Mouse (Mus musculus) heart, postnatal 4 days (tissue): Measurements from ENCODE around the gene BC004004. TPM values are rescaled to one million over a fixed set of nuclear protein-coding genes. Genes with fewer than 3 reads are reported as not detected.
A peak's percentile ranks its signal among the peaks of the same experiment; 100 is the strongest.
"Not testable (repeated sequence)": the region's sequence is repeated elsewhere in the genome, so short reads cannot be mapped to it uniquely, and the experiment has no call there.

Experiments used
- DNase-seq: peaks from one replicate; pipeline ENCODE4 v3.0.0; 2021
- total RNA-seq, 2 experiments: library from RNA; stranded (reverse); gene quantifications; 2 replicates each; pipeline ENCODE4 v1.2.3; 2021

Gene BC004004
- total RNA-seq, 2 experiments from 2014 or later, result 158 to 161 TPM

- peak; percentile 64 for DNase-seq
Observed at GRCm38 (mm10) chr17:29326531-29327529, 58.2 kb downstream of the BC004004 start.

GRCm38 (mm10) chr17:29327691-29328090 is 59.1 kb downstream of the BC004004 start:
- DNase-seq, result no peak

DNA sequence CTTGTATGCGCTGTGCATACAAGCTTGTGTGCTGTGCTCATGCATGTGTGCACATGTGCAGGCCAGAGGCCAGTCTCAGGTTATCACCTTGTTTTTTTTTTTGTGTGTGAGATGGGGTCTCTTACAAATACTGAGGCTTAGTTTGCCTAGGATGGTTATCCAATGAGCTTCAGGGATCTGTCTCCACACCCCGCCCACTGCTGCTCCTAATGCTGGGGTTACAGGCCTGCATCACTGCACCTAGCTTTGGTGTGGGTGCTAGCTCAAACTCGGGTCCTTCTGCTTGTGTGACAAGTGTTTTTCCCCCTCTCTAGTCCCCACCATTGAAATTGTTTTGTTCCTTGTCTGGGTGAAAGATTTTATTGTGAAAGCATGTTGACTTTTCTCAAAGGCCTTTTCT is 61.6 kb downstream of the BC004004 start:
- no peak for DNase-seq

DNA sequence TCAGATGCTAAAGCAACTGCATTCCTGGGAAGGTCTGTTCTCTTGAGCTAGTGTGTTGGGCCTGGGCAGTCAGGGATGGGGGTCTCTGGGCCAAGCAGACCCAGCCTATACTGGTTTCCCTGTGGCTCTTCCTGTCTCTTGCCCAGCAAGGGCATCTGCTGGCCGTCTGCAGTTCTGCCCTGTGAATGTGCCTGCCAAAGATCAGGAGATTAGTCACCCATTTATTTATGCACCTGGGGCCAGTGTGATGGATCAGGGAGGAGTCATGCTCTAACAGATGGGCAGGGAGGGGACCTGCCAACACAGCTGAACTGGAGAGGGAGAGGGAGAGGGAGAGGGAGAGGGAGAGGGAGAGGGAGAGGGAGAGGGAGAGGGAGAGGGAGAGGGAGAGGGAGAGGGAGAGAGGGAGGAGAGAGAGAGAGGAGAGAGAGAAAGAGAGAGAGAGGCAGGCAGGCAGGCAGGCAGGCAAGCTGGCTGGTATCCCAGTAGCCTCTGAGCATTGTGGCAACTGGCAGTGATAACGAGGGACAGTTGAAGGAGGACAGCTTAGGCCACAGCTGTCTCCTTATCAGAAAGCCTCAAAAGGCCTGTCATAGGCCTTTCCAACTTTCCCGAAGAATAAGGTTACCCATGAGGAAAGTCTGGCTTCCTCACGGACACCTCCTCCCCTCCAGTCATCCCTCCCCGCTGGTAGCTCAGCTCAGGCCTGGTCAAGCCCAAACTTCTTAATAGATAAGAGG is 62.3 kb downstream of the BC004004 start:
- DNase-seq, result no peak

- DNase-seq, result no peak
Observed at GRCm38 (mm10) chr17:29332186-29332685, 63.6 kb downstream of the BC004004 start.

DNA sequence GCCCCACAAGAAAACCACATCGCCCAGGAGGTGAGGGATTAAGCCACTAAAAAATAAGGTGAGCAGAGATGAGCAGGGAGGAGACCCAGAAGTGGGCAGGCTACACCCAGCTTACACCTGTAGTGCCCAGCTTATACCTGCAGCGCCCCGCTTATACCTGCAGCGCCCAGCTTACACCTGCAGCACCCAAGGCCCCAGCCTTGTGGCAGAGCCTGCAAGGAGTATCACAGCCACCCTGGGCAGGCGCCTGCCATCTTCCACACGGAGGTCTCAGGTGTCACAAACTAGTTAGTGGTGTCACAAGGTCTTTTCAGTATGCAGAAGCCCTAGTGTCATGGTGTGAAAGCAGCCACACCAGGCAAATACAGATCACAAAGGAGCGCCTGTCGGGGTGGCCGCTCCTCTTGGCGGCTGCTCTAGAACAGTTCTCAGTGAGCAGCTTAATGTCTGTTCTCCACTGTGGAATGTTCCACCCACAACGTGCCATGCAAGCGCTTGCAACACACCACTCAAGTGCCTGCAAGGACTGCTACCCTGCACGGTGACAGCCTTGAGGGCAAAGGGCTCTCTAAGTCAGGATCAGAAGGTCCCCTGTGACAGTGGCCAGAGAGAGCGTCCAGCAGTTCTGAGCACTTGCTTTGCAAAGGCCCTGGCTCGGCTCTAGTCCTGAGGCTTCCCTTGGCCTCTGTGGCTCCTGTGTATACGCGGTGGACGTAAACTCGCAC is 67.8 kb downstream of the BC004004 start:
- no peak for DNase-seq

DNA sequence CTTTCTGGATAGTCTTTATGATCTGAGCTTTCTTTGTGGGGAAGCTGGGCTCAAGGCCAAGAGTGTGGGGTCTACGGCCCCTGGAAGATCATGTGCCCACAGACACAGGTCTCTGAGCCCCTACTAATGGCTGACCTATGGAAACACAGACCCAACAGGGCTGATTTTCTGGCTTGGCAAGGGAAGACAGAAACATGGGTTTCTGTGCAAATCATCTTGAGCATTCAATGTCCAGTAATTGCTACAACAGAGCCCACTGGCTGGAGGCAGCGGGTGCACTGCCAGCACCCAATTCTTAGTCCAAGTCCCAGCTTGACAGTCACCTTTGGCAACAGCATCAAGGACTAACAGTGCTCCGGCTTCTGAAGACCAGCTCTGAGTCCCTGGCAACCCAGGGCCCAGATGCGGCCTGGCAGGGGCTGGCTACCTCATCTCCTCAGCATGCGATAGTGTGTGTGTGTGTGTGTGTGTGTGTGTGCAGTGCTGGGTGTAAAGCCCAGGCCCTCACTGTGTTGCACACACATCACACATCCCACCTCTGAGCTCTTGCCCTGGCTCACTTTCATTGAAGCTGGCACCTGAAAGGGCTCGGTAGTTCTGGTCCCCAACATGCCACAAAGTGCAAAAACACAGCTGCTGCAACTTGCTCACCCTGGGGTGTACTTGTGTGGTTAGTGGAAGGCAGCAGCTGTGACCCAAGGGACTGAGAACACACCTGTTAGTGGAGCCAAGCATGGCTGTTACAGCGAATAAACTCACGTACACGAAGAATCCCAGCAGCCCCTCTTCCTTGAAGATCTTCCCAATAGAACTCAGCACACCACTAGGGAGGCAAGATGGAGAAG is 69.6 kb downstream of the BC004004 start:
- DNase-seq, result no peak

GRCm38 (mm10) chr17:29339170-29339768 is 70.7 kb downstream of the BC004004 start:
- peak; percentile 58 for DNase-seq

GRCm38 (mm10) chr17:29340406-29341261 is 72.0 kb downstream of the BC004004 start:
- no peak for DNase-seq

DNA sequence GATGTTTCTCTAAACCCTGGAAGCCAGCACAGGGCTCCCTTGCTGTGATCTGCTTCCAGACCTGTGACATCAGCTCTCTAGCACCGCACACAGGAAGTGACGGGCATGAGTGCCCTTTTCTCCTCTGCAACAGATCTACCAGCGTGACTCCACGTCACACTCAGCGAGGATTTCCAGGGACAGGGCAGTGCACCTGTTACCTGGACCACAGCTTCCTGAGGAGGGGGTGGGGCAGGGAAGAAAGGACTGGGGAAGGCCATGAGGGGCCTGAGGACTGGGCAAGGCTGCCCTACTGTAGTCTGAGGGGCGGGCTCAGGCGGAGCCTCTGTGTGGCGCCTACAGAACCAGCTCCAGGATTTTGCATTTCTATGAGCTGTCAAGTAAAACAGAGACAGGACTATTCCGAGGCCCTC is 73.0 kb downstream of the BC004004 start:
- peak; percentile 71 for DNase-seq

GRCm38 (mm10) chr17:29342010-29342910 is 73.7 kb downstream of the BC004004 start:
- peak; percentile 80 for DNase-seq

DNA sequence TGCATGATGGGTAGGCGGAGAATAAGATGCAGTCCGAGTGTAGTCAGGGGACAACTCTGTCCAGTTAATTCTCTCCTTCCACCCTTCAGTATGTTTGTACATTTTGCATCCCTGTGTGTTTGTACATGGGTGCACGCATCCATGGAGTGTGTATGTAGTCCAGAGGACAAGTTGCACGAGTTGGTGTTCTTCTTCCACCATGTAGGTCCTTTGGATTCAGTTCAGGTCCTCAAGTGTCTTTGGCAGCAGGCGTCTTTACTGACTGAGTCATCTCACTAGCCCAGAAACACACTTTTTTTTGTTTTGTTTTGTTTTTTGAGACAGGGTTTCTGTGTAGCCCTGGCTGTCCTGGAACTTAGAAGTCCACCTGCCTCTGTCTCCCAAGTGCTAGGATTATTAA is 74.7 kb downstream of the BC004004 start:
- DNase-seq, result no peak

DNA sequence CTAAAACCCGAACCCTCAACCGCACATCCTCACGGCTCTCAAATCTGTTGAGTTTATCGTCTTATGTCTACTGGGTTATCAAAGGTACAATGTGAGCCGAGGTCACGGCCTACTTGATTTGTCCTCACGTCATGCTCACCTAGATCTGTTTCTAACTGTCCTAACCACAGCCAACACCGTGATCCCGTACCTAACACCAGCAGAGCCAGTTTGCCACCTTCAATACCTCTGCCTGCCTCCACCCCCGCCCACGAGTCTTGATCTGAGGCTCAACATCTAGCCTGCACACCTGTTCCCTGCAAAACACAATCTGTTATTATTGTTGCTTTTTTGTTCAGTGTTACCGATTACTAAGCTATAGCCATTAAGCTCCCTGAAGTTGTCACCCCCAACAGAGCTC is 76.7 kb downstream of the BC004004 start:
- no peak for DNase-seq

- peak; percentile 65 for DNase-seq
Observed at GRCm38 (mm10) chr17:29346496-29347125, 78.0 kb downstream of the BC004004 start.

DNA sequence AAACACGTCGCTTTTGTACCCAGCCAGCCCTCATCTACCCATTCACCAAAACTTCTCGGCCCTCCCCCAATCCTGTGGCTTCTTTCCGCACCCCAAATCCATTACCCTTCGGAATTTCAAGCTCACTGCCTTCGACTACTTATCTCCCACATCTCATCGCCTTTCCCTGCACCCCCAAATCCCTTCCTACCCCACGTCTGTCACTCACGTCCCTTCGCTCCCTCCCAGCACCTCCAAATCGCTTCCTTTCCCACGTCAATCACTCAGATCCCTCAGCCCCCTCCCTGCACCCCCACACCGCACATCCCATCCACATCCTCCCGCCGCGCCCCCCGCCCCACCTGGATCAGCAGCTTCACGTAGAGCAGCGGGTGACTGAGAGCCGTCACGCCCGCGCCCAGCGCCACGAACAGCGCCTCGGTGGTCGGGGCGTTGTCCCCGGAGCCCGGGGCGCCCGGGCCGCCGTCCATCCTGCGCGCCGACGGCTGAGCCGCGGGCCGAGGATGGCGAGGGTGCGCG is 78.6 kb downstream of the BC004004 start:
- DNase-seq, result no peak

GRCm38 (mm10) chr17:29347645-29348256 is 79.2 kb downstream of the BC004004 start, which contains the start of gene Mtch1:
Gene Mtch1 (minus strand): TSS chr17:29347934.
- DNase-seq, result peak; percentile 100

DNA sequence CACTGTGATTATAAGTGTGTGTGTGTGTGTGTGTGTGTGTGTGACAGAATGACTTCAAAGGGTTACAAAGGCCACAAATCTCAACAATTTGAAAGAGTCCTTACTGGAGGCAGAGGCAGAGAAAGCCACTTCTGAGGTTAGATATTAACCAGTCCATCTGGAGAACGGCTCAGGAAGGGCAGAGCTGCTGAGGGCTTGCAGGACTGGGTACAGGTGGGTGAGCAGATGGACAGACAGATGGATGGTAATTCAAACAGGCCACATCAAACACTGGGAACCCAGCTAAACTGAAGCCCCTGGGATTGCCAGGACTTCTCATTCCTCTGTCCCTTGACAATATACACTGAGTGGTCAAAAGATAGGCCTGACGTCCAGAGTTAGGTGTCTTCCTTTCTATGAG is 80.4 kb downstream of the BC004004 start:
- DNase-seq, result no peak

GRCm38 (mm10) chr17:29351056-29351455 is 82.5 kb downstream of the BC004004 start:
- not testable (repeated sequence) for DNase-seq
